Mouse (Mus musculus): ENCODE measurements around the gene Atp13a3. TPM values are rescaled to one million over a fixed set of nuclear protein-coding genes. Genes with fewer than 3 reads are reported as not detected.
"Not testable (repeated sequence)": the region's sequence is repeated elsewhere in the genome, so short reads cannot be mapped to it uniquely, and the experiment has no call there.

The Atp13a3 gene
- polyA plus RNA-seq, 1 experiment from 2014 or later = 6.2 TPM

DNA sequence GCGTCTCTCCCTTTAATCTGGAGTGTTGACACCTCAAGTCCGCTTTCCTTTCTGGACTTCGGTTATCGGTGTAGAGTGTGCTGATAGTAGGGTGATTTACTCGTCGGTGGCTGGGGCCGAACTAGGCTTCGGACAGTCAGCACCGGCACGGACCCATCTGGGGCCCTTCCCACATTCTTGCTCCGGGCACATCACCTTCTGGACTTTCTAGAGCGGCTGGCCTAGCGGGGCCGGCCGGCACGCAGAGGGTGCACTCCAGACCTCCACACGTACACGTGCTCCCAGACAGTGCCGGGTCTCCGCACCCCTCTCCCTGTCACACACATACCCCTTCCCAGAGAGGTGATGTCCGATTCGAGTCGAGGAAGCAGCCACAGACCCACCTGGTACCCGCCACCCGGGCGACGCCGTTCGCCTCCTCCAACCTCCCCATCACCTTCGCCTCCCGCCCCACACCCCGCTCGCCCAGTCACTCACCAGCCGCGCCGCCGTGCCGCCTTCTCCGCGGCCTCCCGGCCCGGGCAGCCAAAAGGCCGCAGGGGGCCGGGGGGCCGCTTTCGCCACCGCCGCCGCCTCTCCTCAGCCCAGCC is 17.8 kb downstream of the Atp13a3 start:
- H3K27me3 ChIP-seq = no peaks in the 10 kb centered on the region
- H3K4me1 ChIP-seq (replicated peaks) = peaks cover 52% of the 10 kb centered on the region
- H3K36me3 ChIP-seq (replicated peaks) = peaks cover 14% of the 10 kb centered on the region
- H3K9ac ChIP-seq = peak overlapping the region; percentile 92
- peak overlapping the region; percentile 85 for H3K27ac ChIP-seq (replicated peaks)
- under 1% methylated on average over 48 of the region's 49 CpGs for WGBS (ENCODE audit: insufficient replicate concordance)
- peak overlapping the region; percentile 98 for H3K4me3 ChIP-seq (replicated peaks)
- peak; percentile 60 for ATAC-seq (ENCODE audit: insufficient read depth)
- peak overlapping the region; percentile 97 for H3K4me2 ChIP-seq
- H3K9me3 ChIP-seq (replicated peaks) = no peaks in the 10 kb centered on the region

- peak overlapping the region; percentile 98 for H3K4me3 ChIP-seq (replicated peaks)
- WGBS (ENCODE audit: insufficient replicate concordance) = 45% methylated on average over 8 of the region's 8 CpGs
- H3K4me2 ChIP-seq = peak overlapping the region; percentile 97
- peaks cover 52% of the 10 kb centered on the region for H3K4me1 ChIP-seq (replicated peaks)
- H3K9me3 ChIP-seq (replicated peaks) = no peaks in the 10 kb centered on the region
- no peak for ATAC-seq (ENCODE audit: insufficient read depth)
- H3K27ac ChIP-seq (replicated peaks) = peak overlapping the region; percentile 42; the same call in 1 of the 2 replicates
- peaks cover 21% of the 10 kb centered on the region for H3K36me3 ChIP-seq (replicated peaks)
- H3K27me3 ChIP-seq = no peaks in the 10 kb centered on the region
- peak overlapping the region; percentile 92; the same call in 1 of the 2 replicates for H3K9ac ChIP-seq
Measured at GRCm38 (mm10) chr16:30386911-30387439, 18.8 kb downstream of the Atp13a3 start.

- Histone ChIP-seq H3K4me1 (replicated peaks) (peaks cover 47% of the 10 kb centered on the region), H3K27ac (replicated peaks) (0 out of 2 replicates have a peak overlapping the region, but pooled peaks have one; percentile 7), H3K9me3 (replicated peaks) (no peaks in the 10 kb centered on the region), H3K4me3 (replicated peaks) (no peak overlapping the region), H3K4me2 (peak overlapping the region; percentile 31), H3K9ac (no peak overlapping the region), H3K36me3 (replicated peaks) (peaks cover 30% of the 10 kb centered on the region), H3K27me3 (no peaks in the 10 kb centered on the region)
- no peak for ATAC-seq (ENCODE audit: insufficient read depth)
- WGBS (ENCODE audit: insufficient replicate concordance) = 53% methylated on average over 1 of the region's 1 CpGs
Measured at GRCm38 (mm10) chr16:30385531-30385930, 20.2 kb downstream of the Atp13a3 start.

DNA sequence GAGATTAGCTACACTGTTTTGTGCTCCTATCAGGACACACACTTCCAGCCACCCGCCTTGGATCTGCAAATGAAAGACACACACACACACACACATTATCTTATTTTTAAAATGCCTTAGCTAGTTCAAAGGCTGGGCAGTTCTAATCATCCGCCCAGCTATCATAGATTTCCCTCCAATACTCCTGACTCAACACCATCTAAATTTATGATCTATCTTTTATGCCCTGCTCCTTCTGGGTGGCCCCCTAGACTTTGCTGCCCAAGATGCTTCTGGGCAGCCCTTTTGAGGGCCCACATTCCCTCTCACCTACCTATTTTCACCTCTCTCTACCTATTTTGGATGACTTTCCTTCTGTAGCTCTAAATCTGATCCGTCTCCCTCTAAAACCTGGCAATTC is 29.5 kb downstream of the Atp13a3 start:
- H3K27me3 ChIP-seq = no peaks in the 10 kb centered on the region
- no peaks in the 10 kb centered on the region for H3K9me3 ChIP-seq (replicated peaks)
- H3K36me3 ChIP-seq (replicated peaks) = peaks cover 16% of the 10 kb centered on the region
- ATAC-seq (ENCODE audit: insufficient read depth) = no peak
- H3K4me2 ChIP-seq = no peak overlapping the region
- H3K27ac ChIP-seq (replicated peaks) = no peak overlapping the region
- peaks cover 12% of the 10 kb centered on the region for H3K4me1 ChIP-seq (replicated peaks)
- no peak overlapping the region for H3K9ac ChIP-seq
- no peak overlapping the region for H3K4me3 ChIP-seq (replicated peaks)
- 36% methylated on average over 3 of the region's 3 CpGs for WGBS (ENCODE audit: insufficient replicate concordance)

DNA sequence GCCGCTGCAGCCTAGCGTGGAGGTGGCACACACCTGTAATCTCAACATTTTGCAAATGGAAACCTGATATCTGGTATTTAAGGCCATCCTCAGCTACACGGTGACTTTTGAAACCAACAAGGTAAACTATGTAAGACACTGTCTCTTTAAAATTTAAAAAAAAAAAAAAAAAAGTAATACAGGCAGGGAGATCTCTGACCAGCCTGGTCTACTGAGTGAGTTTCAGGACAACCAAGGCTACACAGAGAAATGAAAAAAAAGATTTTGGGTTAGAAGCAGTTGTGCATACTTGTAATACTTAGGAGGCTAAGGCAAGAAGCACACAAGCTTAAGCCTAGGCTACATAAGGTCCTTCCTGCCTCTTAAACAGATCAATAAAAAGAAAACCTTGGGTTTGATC is 30.8 kb downstream of the Atp13a3 start:
- H3K9me3 ChIP-seq (replicated peaks) = no peaks in the 10 kb centered on the region
- peaks cover 12% of the 10 kb centered on the region for H3K4me1 ChIP-seq (replicated peaks)
- peaks cover 4% of the 10 kb centered on the region; the same call in 1 of the 2 replicates for H3K36me3 ChIP-seq (replicated peaks)
- no peak overlapping the region for H3K9ac ChIP-seq
- H3K4me2 ChIP-seq = no peak overlapping the region
- no peak overlapping the region for H3K27ac ChIP-seq (replicated peaks)
- 82% methylated on average over 3 of the region's 3 CpGs for WGBS (ENCODE audit: insufficient replicate concordance)
- no peaks in the 10 kb centered on the region for H3K27me3 ChIP-seq
- no peak overlapping the region for H3K4me3 ChIP-seq (replicated peaks)
- ATAC-seq (ENCODE audit: insufficient read depth) = no peak

DNA sequence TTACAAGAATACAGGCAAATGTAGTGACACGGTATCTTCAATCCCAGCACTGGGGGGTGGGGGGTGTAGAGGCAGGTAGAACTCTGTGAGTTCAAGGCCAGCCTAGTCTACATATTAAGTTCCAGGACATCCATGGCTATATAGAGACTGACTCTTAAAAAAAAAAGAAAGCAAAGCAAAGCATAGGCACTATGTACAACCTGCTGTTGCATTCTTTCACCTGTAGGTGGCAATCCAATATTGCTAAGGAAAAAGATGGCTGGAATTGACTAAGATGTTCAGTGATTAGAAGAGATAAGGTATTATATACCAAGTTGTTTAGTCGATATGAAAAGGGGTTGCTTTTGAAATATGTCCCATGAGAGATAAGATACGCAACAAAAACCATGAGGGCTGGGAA is 31.5 kb downstream of the Atp13a3 start:
- Histone ChIP-seq H3K9me3 (replicated peaks) (no peaks in the 10 kb centered on the region), H3K27me3 (no peaks in the 10 kb centered on the region), H3K27ac (replicated peaks) (no peak overlapping the region), H3K4me2 (no peak overlapping the region), H3K4me3 (replicated peaks) (no peak overlapping the region), H3K36me3 (replicated peaks) (0 out of 2 replicates have a peak, but pooled peaks cover 3% of the 10 kb centered on the region), H3K4me1 (replicated peaks) (peaks cover 12% of the 10 kb centered on the region), H3K9ac (no peak overlapping the region)
- ATAC-seq (ENCODE audit: insufficient read depth) = no peak
- WGBS (ENCODE audit: insufficient replicate concordance) = 34% methylated on average over 3 of the region's 3 CpGs

DNA sequence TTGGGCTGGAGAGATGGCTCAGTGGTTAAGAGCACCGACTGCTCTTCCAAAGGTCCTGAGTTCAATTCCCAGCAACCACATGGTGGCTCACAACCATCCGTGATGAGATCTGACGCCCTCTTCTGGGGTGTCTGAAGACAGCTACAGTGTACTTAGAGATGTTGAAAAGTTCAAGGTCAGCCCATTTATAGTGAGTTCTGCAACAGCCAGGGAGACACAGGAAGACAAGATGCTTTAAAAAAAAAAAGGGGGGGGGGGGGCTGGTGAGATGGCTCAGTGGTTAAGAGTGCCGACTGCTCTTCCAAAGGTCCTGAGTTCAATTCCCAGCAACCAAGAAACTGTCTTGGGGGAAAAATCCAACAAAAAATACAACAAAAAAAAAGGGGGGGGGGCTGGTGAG is 32.5 kb downstream of the Atp13a3 start:
- H3K4me3 ChIP-seq (replicated peaks); H3K27ac ChIP-seq (replicated peaks); H3K9me3 ChIP-seq (replicated peaks); H3K27me3 ChIP-seq; ATAC-seq (ENCODE audit: insufficient read depth); H3K9ac ChIP-seq; H3K4me1 ChIP-seq (replicated peaks); H3K36me3 ChIP-seq (replicated peaks); H3K4me2 ChIP-seq: not testable (repeated sequence)
- 79% methylated on average over 4 of the region's 4 CpGs for WGBS (ENCODE audit: insufficient replicate concordance)

GRCm38 (mm10) chr16:30367395-30367794 is 38.4 kb downstream of the Atp13a3 start:
- peaks cover 19% of the 10 kb centered on the region; the same call in 1 of the 2 replicates for H3K36me3 ChIP-seq (replicated peaks)
- H3K9ac ChIP-seq = no peak overlapping the region
- no peak overlapping the region for H3K4me3 ChIP-seq (replicated peaks)
- no peak for ATAC-seq (ENCODE audit: insufficient read depth)
- no peaks in the 10 kb centered on the region for H3K4me1 ChIP-seq (replicated peaks)
- H3K9me3 ChIP-seq (replicated peaks) = no peaks in the 10 kb centered on the region
- H3K27me3 ChIP-seq = no peaks in the 10 kb centered on the region
- no peak overlapping the region for H3K27ac ChIP-seq (replicated peaks)
- WGBS (ENCODE audit: insufficient replicate concordance) = 80% methylated on average over 2 of the region's 2 CpGs
- no peak overlapping the region for H3K4me2 ChIP-seq

DNA sequence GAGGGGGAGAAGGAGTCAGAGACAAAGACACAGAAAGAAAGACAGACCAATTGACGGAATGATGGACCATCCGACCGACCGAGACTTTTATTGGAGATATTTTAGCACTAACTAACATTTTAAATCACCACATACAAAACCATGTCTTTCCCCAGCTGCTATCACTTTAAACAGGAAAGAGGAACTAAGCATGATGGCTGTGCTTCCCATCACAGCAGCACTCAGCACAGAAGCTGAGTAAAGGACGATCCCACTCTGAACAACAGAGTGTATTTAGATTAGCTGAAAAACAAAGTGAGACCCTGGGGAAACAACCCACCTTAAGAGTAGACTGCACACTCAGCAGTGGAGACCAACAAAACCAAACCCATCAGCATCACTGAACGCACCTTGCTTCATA is 41.2 kb downstream of the Atp13a3 start:
- H3K9me3 ChIP-seq (replicated peaks) = no peaks in the 10 kb centered on the region
- no peak overlapping the region for H3K27ac ChIP-seq (replicated peaks)
- H3K27me3 ChIP-seq = no peaks in the 10 kb centered on the region
- ATAC-seq (ENCODE audit: insufficient read depth) = no peak
- H3K9ac ChIP-seq = no peak overlapping the region
- 77% methylated on average over 6 of the region's 6 CpGs for WGBS (ENCODE audit: insufficient replicate concordance)
- no peak overlapping the region for H3K4me3 ChIP-seq (replicated peaks)
- peaks cover 21% of the 10 kb centered on the region for H3K36me3 ChIP-seq (replicated peaks)
- H3K4me1 ChIP-seq (replicated peaks) = no peaks in the 10 kb centered on the region
- H3K4me2 ChIP-seq = no peak overlapping the region

DNA sequence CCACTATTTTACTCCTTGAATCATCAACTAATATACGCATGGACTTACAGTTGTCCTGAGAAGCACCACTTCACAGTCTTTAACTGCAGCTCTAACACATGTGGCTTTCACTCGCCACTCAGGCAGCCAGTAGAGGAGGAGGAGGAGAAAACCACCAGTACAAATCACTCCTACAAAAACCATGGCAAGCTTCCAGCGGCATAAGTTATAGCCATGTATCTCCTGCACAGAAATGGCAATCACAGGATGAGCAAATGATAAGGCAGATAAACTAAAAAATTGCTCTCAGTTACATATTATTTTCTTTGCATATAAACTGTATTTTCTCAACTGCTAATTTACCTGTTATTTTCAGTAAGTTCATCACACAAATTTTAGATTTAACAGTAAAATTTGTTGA is 43.2 kb downstream of the Atp13a3 start:
- Histone ChIP-seq H3K4me2 (no peak overlapping the region), H3K4me1 (replicated peaks) (no peaks in the 10 kb centered on the region), H3K27ac (replicated peaks) (no peak overlapping the region), H3K9ac (no peak overlapping the region), H3K9me3 (replicated peaks) (no peaks in the 10 kb centered on the region), H3K4me3 (replicated peaks) (no peak overlapping the region), H3K27me3 (no peaks in the 10 kb centered on the region), H3K36me3 (replicated peaks) (peaks cover 31% of the 10 kb centered on the region)
- 79% methylated on average over 3 of the region's 3 CpGs for WGBS (ENCODE audit: insufficient replicate concordance)
- no peak for ATAC-seq (ENCODE audit: insufficient read depth)

DNA sequence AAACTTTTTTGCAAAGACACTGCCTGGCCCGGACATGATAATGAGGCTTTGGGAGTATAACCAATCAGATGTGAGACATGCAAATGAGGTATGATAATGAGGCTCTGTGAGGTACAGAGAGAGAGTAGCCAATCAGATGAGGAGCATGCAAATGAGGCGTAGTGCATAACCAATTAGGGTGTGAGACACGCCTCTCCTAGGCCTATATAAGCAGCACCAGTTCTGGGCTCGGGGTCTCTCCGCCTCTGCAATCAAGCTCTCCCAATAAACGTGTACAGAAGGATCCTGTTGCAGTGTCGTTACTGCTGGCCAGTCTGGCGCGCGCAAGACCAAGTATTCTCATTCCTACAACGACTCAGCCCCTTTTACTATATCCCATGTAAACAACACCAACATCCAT is 52.3 kb downstream of the Atp13a3 start:
- H3K36me3 ChIP-seq (replicated peaks) = peaks cover 55% of the 10 kb centered on the region
- not testable (repeated sequence) for H3K27me3 ChIP-seq; H3K9me3 ChIP-seq (replicated peaks); H3K4me3 ChIP-seq (replicated peaks); H3K4me1 ChIP-seq (replicated peaks); H3K27ac ChIP-seq (replicated peaks); H3K4me2 ChIP-seq; ATAC-seq (ENCODE audit: insufficient read depth); H3K9ac ChIP-seq
- 87% methylated on average over 11 of the region's 11 CpGs for WGBS (ENCODE audit: insufficient replicate concordance)

DNA sequence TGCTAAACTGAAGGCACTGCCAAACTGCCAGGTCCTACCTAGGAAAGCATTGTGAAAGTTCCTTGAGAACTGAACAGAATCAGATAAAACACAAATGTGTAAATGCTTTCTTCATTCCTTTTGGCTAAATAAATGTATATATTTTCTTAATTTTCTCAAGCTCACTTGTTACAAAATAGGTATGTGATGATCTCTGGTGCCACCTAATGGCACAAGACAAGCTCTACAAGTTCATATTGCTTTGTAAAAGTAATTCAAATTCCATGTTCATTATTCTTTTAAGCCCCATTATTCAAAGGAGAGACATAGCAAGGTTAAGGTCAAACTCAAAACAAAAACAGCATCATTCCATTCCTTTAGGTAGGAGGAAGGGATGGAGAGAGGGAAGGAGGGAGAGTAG is 91.5 kb downstream of the Atp13a3 start:
- Histone ChIP-seq H3K27ac (replicated peaks) (no peak overlapping the region), H3K36me3 (replicated peaks) (peaks cover 41% of the 10 kb centered on the region), H3K9ac (no peak overlapping the region), H3K4me1 (replicated peaks) (peaks cover 19% of the 10 kb centered on the region), H3K9me3 (replicated peaks) (no peaks in the 10 kb centered on the region), H3K4me3 (replicated peaks) (no peak overlapping the region), H3K27me3 (peaks cover 18% of the 10 kb centered on the region), H3K4me2 (no peak overlapping the region)
- ATAC-seq (ENCODE audit: insufficient read depth) = no peak

Data from liver, embryonic 15.5 days (tissue).